Mouse (Mus musculus): ENCODE measurements around the gene Mettl24.

DNA sequence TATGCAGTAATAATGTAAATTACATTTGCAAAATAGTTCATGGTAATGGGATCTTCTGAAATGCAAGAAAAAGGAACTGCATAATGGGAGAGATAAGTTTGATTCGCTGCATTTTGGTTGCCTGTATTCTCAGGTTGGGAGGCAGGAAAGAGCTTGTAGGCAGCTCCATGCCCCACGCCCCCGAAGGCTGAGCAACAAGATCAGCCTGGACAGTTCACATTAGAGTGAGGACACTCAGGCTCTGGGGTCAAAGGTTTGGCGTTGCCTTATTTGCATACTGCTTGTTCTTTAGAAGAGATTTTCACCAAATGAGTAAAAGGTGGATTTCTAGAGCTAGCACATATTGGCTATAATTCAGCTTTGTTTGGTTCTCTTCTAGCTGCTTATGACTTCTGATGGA, 123.1 kb downstream of the Mettl24 start:
- TF ChIP-seq POLR2A (IDR thresholded peaks at IDR 0.05; ENCODE audit: borderline replicate concordance, control insufficient read depth, low read depth, low read length): no peak
- no peak for TF ChIP-seq CTCF (IDR thresholded peaks at IDR 0.05; ENCODE audit: control insufficient read depth, insufficient read depth, low read length)
